Mouse (Mus musculus) midbrain, embryonic 14.5 days (tissue): ENCODE results near the gene Gk. TPM values are rescaled to one million over a fixed set of nuclear protein-coding genes. Genes with fewer than 3 reads are reported as not detected.

Experiments used
- ATAC-seq: fragments of 200-750 bp; cut with Nextera tagmentation; 2 replicates; pipeline ENCODE4 v1.8.0; 2017; ENCODE audit warnings: moderate number of reproducible peaks, moderate library complexity; ENCODE audit not compliant: low FRiP score, low TSS enrichment
- DNase-seq: peaks from one replicate; pipeline ENCODE4 v3.0.0-alpha.2; 2015
- H3K27ac ChIP-seq: fragments of 300-500 bp; sonication (generic); replicated peaks from 2 replicates; pipeline ENCODE4 v1.5.1; 2014; ENCODE audit warnings: mild to moderate bottlenecking, low read depth, low read length, moderate library complexity
- H3K27me3 ChIP-seq: fragments of 300-500 bp; sonication (generic); 2 replicates; pipeline ENCODE4 v1.6.1; 2014; ENCODE audit warnings: low read length, control low read depth, mixed read lengths; ENCODE audit not compliant: control insufficient read depth, insufficient read depth
- H3K36me3 ChIP-seq: fragments of 300-500 bp; sonication (generic); 2 replicates; pipeline ENCODE4 v1.6.1; 2014; ENCODE audit warnings: low read length, control low read depth; ENCODE audit not compliant: control insufficient read depth, insufficient read depth
- H3K4me1 ChIP-seq: fragments of 300-500 bp; sonication (generic); 2 replicates; pipeline ENCODE4 v1.6.1; 2014; ENCODE audit warnings: mild to moderate bottlenecking, antibody characterized with exemption, low read length, control low read depth; ENCODE audit not compliant: control insufficient read depth, insufficient read depth
- H3K4me2 ChIP-seq: fragments of 300-500 bp; sonication (generic); 2 replicates; pipeline ENCODE4 v1.6.1; 2014; ENCODE audit warnings: mild to moderate bottlenecking, low read length, moderate library complexity
- H3K4me3 ChIP-seq: fragments of 300-500 bp; sonication (generic); replicated peaks from 2 replicates; pipeline ENCODE4 v1.5.1; 2014; ENCODE audit warnings: low read depth, low read length
- H3K9ac ChIP-seq: fragments of 300-500 bp; sonication (generic); replicated peaks from 2 replicates; pipeline ENCODE4 v1.6.1; 2014; ENCODE audit warnings: mild to moderate bottlenecking, low read length, moderate library complexity
- H3K9me3 ChIP-seq: fragments of 300-500 bp; sonication (generic); 2 replicates; pipeline ENCODE4 v1.6.1; 2016; ENCODE audit warnings: low read length, control low read depth, mixed read lengths; ENCODE audit not compliant: control insufficient read depth
- WGBS: fragments of 180-500 bp; shearing (Covaris S2); extraction: QIAGEN DNeasy Blood & Tissue Kit; methylation state at CpG from one replicate; pipeline ENCODE4 v1.1.7; 2014; 5-methylcytosine and 5-hydroxymethylcytosine counted together
- polyA plus RNA-seq: library from polyadenylated mRNA; unstranded; fragments of >200 nt; fragmentation: Nextera tagmentation; extraction: Ambion mirVana; gene quantifications from 2 replicates; pipeline ENCODE4 v1.2.1, GENCODE M21; 2014

Gk gene
- polyA plus RNA-seq: 10.3 and 10.6 TPM in 2 replicates

DNA sequence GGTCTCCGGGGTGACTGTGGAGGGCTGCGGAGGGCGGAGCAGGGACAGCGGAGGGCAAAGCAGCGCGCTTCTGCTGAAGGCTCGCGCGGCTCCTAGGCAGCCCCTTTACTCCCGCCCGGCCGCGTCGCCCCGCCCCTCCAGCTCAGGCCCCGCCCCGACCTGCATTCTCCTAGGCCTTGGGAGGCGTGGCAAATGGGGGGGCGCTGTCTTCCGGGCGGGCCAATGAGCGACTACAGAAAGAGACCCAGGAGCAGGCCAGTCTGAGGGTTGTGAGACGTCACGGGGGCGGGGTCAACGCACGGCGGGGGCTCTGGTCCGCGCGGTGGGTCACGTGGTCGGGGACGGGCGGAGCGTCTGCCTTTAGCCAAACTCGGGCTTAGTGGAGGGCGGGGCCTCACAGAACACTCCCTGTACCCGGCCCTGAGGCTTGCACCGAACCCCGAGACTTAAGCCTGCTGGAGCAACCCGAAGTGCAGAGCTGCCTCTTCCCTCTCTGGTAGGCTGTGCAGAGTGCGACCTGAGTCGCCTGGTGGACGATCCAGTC is at the start of gene Gk:
Gk (minus strand) TSS at position 276 of the 544 bp plus-strand sequence.
- Histone ChIP-seq H3K9ac (peak within 1 kb of the TSS; percentile 66), H3K4me1 (no peaks in the 10 kb centered on the region), H3K36me3 (no peaks in the 10 kb centered on the region), H3K4me2 (peak within 1 kb of the TSS; percentile 58), H3K27ac (peak within 1 kb of the TSS; percentile 91), H3K27me3 (no peaks in the 10 kb centered on the region), H3K4me3 (peak within 1 kb of the TSS; percentile 46), H3K9me3 (no peaks in the 10 kb centered on the region)
- ATAC-seq (peak; percentile 98), DNase-seq (peak; percentile 95)
- 20% methylated on average over 40 of the region's 45 CpGs for WGBS

DNA sequence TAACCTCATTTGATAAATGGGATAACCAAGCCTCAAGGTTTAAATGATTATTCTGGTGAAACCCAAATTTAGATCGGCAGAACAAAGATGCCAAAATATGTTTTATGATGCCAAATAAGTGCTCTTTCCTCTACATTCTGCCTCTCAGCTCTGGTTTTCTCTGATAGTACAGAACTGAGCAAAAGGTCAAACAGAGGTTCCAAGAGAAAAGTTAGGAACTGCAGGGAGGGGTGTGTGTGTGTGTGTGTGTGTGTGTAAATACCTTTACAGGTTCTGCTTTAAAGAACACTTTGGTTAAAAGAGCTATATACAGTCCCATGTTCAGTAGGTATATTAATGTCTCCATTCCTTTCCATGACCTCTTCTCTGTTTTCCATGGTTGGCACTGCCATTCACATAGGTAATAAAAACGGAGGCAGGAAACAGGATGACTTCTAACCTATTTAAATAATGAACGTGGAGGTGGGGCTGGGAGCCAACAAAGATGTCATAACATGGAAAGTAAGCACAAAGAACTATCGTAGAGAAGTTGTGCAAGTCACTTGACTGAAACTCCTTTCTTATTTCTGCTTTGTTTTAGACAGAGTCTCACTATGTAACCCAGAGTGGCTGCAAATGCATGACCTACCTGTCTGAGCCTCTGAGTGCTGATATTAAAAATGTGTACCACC is 28.2 kb upstream of the Gk start:
- H3K36me3 ChIP-seq: no peaks in the 10 kb centered on the region
- H3K9ac ChIP-seq: no peak overlapping the region
- ATAC-seq (no peak), DNase-seq (no peak)
- no peak overlapping the region for H3K4me2 ChIP-seq
- H3K27me3 ChIP-seq: no peaks in the 10 kb centered on the region
- no peak overlapping the region for H3K27ac ChIP-seq
- 84% methylated on average over 4 of the region's 4 CpGs for WGBS
- no peaks in the 10 kb centered on the region for H3K9me3 ChIP-seq
- no peaks in the 10 kb centered on the region for H3K4me1 ChIP-seq
- H3K4me3 ChIP-seq: no peak overlapping the region

DNA sequence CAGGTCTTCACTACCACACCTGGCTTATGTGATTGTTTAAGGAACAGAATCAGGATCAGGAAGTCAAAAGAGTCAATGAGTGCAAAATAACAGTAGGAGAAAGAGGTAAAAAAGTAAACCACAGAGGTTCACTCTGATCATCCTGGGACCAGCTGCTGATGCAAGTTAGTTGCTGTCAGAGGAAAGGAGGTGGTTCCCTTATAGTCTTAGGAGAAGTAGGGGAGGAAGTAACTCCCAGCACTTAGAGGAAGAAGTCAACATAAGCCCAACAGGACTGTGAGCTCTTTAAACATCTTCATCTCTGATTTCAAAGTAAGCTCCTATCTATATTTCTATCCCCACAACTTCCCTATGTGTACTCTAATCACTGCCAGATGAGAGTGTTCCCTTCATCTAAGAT is 26.4 kb upstream of the Gk start:
- no peak overlapping the region for H3K4me2 ChIP-seq
- no peak overlapping the region for H3K4me3 ChIP-seq
- ATAC-seq (no peak), DNase-seq (no peak)
- H3K27me3 ChIP-seq: no peaks in the 10 kb centered on the region
- no peaks in the 10 kb centered on the region for H3K4me1 ChIP-seq
- no peaks in the 10 kb centered on the region for H3K9me3 ChIP-seq
- H3K9ac ChIP-seq: no peak overlapping the region
- no peaks in the 10 kb centered on the region for H3K36me3 ChIP-seq
- no peak overlapping the region for H3K27ac ChIP-seq

DNA sequence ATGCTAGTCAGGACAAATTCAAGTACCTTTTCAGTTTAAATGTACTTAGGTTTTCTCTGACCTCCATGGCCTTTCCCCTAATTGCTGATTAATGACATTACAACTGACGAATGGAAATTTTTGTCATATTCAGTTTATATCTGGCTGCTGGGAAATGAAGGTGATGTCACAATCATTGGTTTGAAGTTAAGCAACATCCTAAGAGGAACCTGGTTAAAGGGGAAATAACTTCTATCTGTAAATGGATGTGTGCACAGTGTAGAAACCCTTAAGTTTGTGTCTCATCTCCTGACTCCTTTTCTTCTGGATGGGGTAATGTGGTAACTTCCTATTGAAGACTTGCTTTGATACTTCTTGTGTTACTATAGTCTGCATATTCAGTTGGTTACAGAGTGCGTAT is 20.8 kb upstream of the Gk start:
- H3K4me2 ChIP-seq: no peak overlapping the region
- H3K27me3 ChIP-seq: no peaks in the 10 kb centered on the region
- ATAC-seq (no peak), DNase-seq (no peak)
- H3K9me3 ChIP-seq: no peaks in the 10 kb centered on the region
- no peaks in the 10 kb centered on the region for H3K36me3 ChIP-seq
- 90% methylated on average over 2 of the region's 2 CpGs for WGBS
- H3K4me3 ChIP-seq: no peak overlapping the region
- no peaks in the 10 kb centered on the region for H3K4me1 ChIP-seq
- H3K27ac ChIP-seq: no peak overlapping the region
- H3K9ac ChIP-seq: no peak overlapping the region

DNA sequence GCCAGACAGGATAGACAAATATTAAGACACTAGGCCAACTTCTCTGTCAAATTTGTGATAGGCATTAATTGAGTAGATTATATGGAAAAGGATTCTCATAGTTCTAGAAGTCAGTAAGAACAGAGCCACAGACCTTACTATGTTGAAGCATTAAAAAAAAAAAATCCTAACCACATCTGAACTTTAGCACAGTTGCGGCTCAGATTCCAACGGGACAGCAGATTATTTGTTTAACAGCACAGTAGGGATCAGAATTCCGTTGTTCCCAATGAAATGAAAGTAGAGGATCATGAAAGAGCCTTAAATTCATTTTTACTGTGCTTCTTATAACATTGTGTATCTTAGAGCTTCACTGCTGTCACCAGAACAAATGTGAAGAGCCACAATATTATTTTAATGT is 1.7 kb upstream of the Gk start:
- no peak overlapping the region for H3K27ac ChIP-seq
- no peak overlapping the region for H3K4me3 ChIP-seq
- 79% methylated on average over 3 of the region's 3 CpGs for whole genome bisulfite sequencing
- no peak overlapping the region for H3K9ac ChIP-seq
- ATAC-seq (no peak), DNase-seq (no peak)
- no peaks in the 10 kb centered on the region for H3K4me1 ChIP-seq
- H3K9me3 ChIP-seq: no peaks in the 10 kb centered on the region
- H3K36me3 ChIP-seq: no peaks in the 10 kb centered on the region
- H3K27me3 ChIP-seq: no peaks in the 10 kb centered on the region
- no peak overlapping the region for H3K4me2 ChIP-seq

DNA sequence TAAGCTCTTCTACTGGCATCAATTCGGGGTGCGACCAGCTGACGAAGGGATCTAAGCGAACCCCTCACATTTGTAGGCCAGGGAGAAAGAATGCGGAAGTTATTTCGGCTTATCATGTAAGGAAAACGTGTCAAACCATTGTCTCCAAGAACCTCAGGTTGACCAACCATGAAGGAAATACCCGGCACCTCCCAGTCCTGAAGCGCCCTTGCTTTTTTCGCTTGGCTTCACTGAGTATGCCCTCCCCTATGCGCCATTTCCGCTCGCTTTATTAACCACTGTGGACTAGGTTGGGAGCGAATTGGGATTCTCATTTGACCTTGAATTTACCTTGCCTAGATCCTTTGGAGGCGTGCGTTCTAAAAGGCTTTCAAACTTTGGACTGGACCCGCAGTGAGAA is 522 bp upstream of the Gk start:
- Histone ChIP-seq H3K4me3 (peak overlapping the region; percentile 46), H3K9me3 (no peaks in the 10 kb centered on the region), H3K4me2 (peak overlapping the region; percentile 49), H3K27me3 (no peaks in the 10 kb centered on the region), H3K36me3 (no peaks in the 10 kb centered on the region), H3K27ac (peak overlapping the region; percentile 91), H3K9ac (peak overlapping the region; percentile 66), H3K4me1 (no peaks in the 10 kb centered on the region)
- WGBS: 19% methylated on average over 17 of the region's 17 CpGs
- DNase-seq (peak; percentile 62), ATAC-seq (peak; percentile 46)

DNA sequence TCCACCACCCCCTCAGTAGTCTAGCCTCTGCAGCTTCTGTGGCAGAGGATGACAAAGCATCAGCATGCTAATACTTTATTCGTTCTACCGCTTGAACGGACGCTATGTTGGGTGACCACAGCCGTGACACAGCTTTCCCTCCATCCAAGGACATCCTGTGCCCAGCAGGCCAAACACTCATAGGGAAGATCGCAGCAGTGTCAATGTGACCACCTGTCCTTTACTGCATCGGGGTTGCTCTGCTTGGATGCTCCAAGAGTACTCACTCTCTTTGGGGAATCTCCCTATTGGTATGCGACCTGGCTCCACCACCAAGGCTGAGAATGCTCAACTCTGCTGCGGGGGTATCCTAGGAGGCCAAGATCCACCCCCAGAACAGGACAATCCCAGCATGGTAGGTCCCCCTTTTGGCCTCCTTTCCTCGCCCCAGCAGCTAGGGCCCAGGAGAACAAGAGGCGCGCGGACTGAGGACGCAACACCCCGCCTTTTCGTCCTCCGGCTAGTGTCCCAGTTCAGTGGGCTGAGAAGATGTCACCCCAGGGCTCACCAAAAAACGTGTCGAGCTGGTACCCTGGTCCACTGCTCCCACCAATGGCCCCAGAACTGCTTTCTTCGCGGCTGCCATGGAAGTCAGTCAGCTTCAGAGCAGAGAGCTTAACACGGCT is 608 bp downstream of the Gk start:
- DNase-seq: no peak
- Histone ChIP-seq H3K27ac (peak overlapping the region; percentile 66; the same call in 1 of the 2 replicates), H3K9ac (peak overlapping the region; percentile 50; the same call in 1 of the 2 replicates), H3K4me1 (no peaks in the 10 kb centered on the region), H3K4me2 (peak overlapping the region; percentile 58), H3K9me3 (no peaks in the 10 kb centered on the region), H3K36me3 (no peaks in the 10 kb centered on the region), H3K27me3 (no peaks in the 10 kb centered on the region), H3K4me3 (peak overlapping the region; percentile 46)
- WGBS: 21% methylated on average over 22 of the region's 22 CpGs
- no peak for ATAC-seq

DNA sequence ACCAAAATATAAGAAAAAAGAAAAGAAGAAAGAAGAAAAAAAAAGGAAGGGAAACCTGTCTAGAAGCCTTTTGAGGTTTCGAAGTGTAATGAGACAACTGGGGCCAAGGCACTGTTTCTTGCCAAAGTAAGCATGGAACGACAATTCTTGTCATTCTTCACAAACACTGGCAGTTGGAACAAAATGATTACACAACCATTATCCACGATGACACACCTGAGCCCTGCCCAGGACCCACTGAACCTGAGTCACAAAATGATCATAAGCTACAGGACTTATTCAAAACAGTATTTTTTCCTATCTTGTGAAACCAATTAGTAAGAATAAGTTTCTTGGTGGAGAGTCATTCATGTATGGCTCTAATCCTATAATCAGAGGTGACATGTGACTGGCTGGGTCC is 5.3 kb downstream of the Gk start:
- WGBS: 84% methylated on average over 3 of the region's 3 CpGs
- no peaks in the 10 kb centered on the region for H3K36me3 ChIP-seq
- no peaks in the 10 kb centered on the region for H3K4me1 ChIP-seq

DNA sequence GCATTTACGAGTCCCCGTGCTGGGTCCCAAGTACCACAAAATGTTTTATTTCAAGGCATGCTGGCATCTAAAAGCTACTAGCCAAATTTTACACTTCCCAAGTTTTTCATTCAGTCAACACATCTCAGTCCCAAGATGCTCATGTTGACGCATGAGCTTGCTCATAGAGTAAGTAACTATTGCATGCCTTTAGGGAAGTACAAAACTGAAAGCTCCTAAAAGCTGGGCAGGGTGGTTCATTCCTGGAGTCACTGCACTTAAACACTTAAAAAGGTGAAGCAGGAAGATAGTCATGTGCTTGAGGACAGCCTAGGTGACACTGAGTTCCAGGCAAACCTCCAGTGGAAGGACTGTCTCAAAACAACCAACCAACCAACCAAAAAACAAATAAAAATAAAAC is 5.9 kb downstream of the Gk start:
- Histone ChIP-seq H3K27me3 (no peaks in the 10 kb centered on the region), H3K4me1 (no peaks in the 10 kb centered on the region), H3K27ac (no peak overlapping the region), H3K9me3 (no peaks in the 10 kb centered on the region), H3K4me3 (no peak overlapping the region), H3K9ac (no peak overlapping the region), H3K36me3 (no peaks in the 10 kb centered on the region), H3K4me2 (no peak overlapping the region)
- ATAC-seq (no peak), DNase-seq (no peak)
- WGBS: 95% methylated on average over 3 of the region's 3 CpGs

More for the DNA sequence above, 5.3 kb downstream of the Gk start:
- H3K4me2 ChIP-seq: no peak overlapping the region
- no peak overlapping the region for H3K9ac ChIP-seq
- H3K27me3 ChIP-seq: no peaks in the 10 kb centered on the region
- no peak overlapping the region for H3K27ac ChIP-seq
- no peak for ATAC-seq
- DNase-seq: no peak
- H3K4me3 ChIP-seq: no peak overlapping the region
- no peaks in the 10 kb centered on the region for H3K9me3 ChIP-seq
